Mouse (Mus musculus): ENCODE results near the gene Ahcyl2.

Gene Ahcyl2

GRCm38 (mm10) chr6:29770672-29771321 is 3.0 kb downstream of the Ahcyl2 start:
- DNase-seq (ENCODE audit: low spot score) = no peak

GRCm38 (mm10) chr6:29772236-29772635 is 4.4 kb downstream of the Ahcyl2 start:
- DNase-seq (ENCODE audit: low spot score) = no peak

- no peak for DNase-seq (ENCODE audit: low spot score)
Measured at GRCm38 (mm10) chr6:29774161-29774560, 6.3 kb downstream of the Ahcyl2 start.

GRCm38 (mm10) chr6:29775609-29776008 is 7.8 kb downstream of the Ahcyl2 start:
- DNase-seq (ENCODE audit: low spot score) = no peak

GRCm38 (mm10) chr6:29776542-29777237 is 8.9 kb downstream of the Ahcyl2 start:
- no peak for DNase-seq (ENCODE audit: low spot score)

GRCm38 (mm10) chr6:29777238-29777555 is 9.4 kb downstream of the Ahcyl2 start:
- no peak for DNase-seq (ENCODE audit: low spot score)

- DNase-seq (ENCODE audit: low spot score) = no peak
Measured at GRCm38 (mm10) chr6:29780082-29780481, 12.3 kb downstream of the Ahcyl2 start.

- no peak for DNase-seq (ENCODE audit: low spot score)
Measured at GRCm38 (mm10) chr6:29780571-29780970, 12.8 kb downstream of the Ahcyl2 start.

GRCm38 (mm10) chr6:29782239-29782638 is 14.4 kb downstream of the Ahcyl2 start:
- DNase-seq (ENCODE audit: low spot score) = no peak

- no peak for DNase-seq (ENCODE audit: low spot score)
Measured at GRCm38 (mm10) chr6:29783960-29784359, 16.1 kb downstream of the Ahcyl2 start.

- DNase-seq (ENCODE audit: low spot score) = peak; percentile 73
Measured at GRCm38 (mm10) chr6:29784413-29785021, 16.7 kb downstream of the Ahcyl2 start.

GRCm38 (mm10) chr6:29785759-29786158 is 17.9 kb downstream of the Ahcyl2 start:
- DNase-seq (ENCODE audit: low spot score) = no peak

GRCm38 (mm10) chr6:29788779-29789350 is 21.1 kb downstream of the Ahcyl2 start:
- DNase-seq (ENCODE audit: low spot score) = no peak

- no peak for DNase-seq (ENCODE audit: low spot score)
Measured at GRCm38 (mm10) chr6:29790014-29790698, 22.3 kb downstream of the Ahcyl2 start.

- DNase-seq (ENCODE audit: low spot score) = no peak
Measured at GRCm38 (mm10) chr6:29793520-29793919, 25.7 kb downstream of the Ahcyl2 start.

- no peak for DNase-seq (ENCODE audit: low spot score)
Measured at GRCm38 (mm10) chr6:29794582-29794981, 26.8 kb downstream of the Ahcyl2 start.

GRCm38 (mm10) chr6:29802979-29803378 is 35.2 kb downstream of the Ahcyl2 start:
- no peak for DNase-seq (ENCODE audit: low spot score)

- no peak for DNase-seq (ENCODE audit: low spot score)
Measured at GRCm38 (mm10) chr6:29804006-29804405, 36.2 kb downstream of the Ahcyl2 start.

- no peak for DNase-seq (ENCODE audit: low spot score)
Measured at GRCm38 (mm10) chr6:29805381-29805780, 37.6 kb downstream of the Ahcyl2 start.

GRCm38 (mm10) chr6:29812076-29812475 is 44.3 kb downstream of the Ahcyl2 start:
- no peak for DNase-seq (ENCODE audit: low spot score)

- DNase-seq (ENCODE audit: low spot score) = no peak
Measured at GRCm38 (mm10) chr6:29812651-29813050, 44.8 kb downstream of the Ahcyl2 start.

- DNase-seq (ENCODE audit: low spot score) = no peak
Measured at GRCm38 (mm10) chr6:29814616-29815015, 46.8 kb downstream of the Ahcyl2 start.

- no peak for DNase-seq (ENCODE audit: low spot score)
Measured at GRCm38 (mm10) chr6:29815060-29815459, 47.2 kb downstream of the Ahcyl2 start.

Data from c-Kit-positive CD71-positive TER-119-positive erythroid progenitor cells, embryonic 14.5 days (primary cell).